ENCODE assay signal across 11 mouse cellular contexts in genomic region chr15:103005308-103005707, GRCm38 (mm10). TPM values are rescaled to one million over a fixed set of nuclear protein-coding genes. Genes with fewer than 3 reads are reported as not detected.
DNase-seq lines count a peak whose midpoint lies in the region; ATAC-seq and TF ChIP-seq lines count a peak whose summit lies in the region.
"Had no signal": no experiment of that assay in that cellular context is flagged by ENCODE, and none has a peak within 500 bp of the region (broad histone marks: within the 10 kb centered on the region; RNA-seq: fewer than 3 reads in every experiment).

No protein-coding gene starts in this region.

- no peaks in the 10 kb centered on the region for H3K27me3 ChIP-seq in G1E (ENCODE audit: insufficient read depth, low read length)
- peaks cover 98% of the 10 kb centered on the region for H3K27me3 ChIP-seq in intestine, embryonic 14.5 days (replicated peaks; ENCODE audit: control insufficient read depth, insufficient read depth, low read length)
- H3K27me3 ChIP-seq in cerebellum, adult 2 months (ENCODE audit: control insufficient read depth, insufficient read depth, low read length): peaks cover 6% of the 10 kb centered on the region; the same call in 1 of the 2 replicates

- peak; percentile 64 for DNase-seq in gastrocnemius, adult 18-20 months (ENCODE audit: low spot score)
- no peak for DNase-seq in gastrocnemius, postnatal 4 days (ENCODE audit: low spot score in 2 of 2)
- DNase-seq in G1E (ENCODE audit: low spot score): no peak
- no peak for DNase-seq in intestine, embryonic 14.5 days (ENCODE audit: low spot score)
- peak; percentile 77 for DNase-seq in neural tube, embryonic 10.5 days (ENCODE audit: extremely low spot score, low spot score)
- no peak for DNase-seq in T-cell, adult 2 months (ENCODE audit: low spot score)
- no peak for DNase-seq in layer of hippocampus, postnatal 36 days
- DNase-seq in cerebellum, adult 2 months: no peak

- no peaks in the 10 kb centered on the region for H3K9me3 ChIP-seq in G1E (replicated peaks)
- no peaks in the 10 kb centered on the region for H3K9me3 ChIP-seq in intestine, embryonic 14.5 days (ENCODE audit: control insufficient read depth, low read length)
- H3K9me3 ChIP-seq: liver, embryonic 15.5 days had no signal

- peaks cover 25% of the 10 kb centered on the region for H3K36me3 ChIP-seq in G1E (replicated peaks)
- H3K36me3 ChIP-seq in intestine, embryonic 14.5 days (ENCODE audit: control insufficient read depth, insufficient read depth, low read length): no peaks in the 10 kb centered on the region
- H3K36me3 ChIP-seq: liver, embryonic 15.5 days had no signal

- H3K9ac ChIP-seq in intestine, embryonic 14.5 days (ENCODE audit: low read length): peak overlapping the region; percentile 51
- H3K9ac ChIP-seq: liver, embryonic 15.5 days had no signal

- no peak for TF ChIP-seq POLR2A in cerebellum, adult 2 months (IDR thresholded peaks at IDR 0.05; ENCODE audit: borderline replicate concordance, insufficient read depth, low read length)

- under 1% methylated on average over 17 of the region's 17 CpGs for WGBS in intestine, embryonic 14.5 days
- 3% methylated on average over 17 of the region's 17 CpGs for WGBS in cerebellum, adult 2 months

- ATAC-seq in G1E (ENCODE audit: extremely low read depth, insufficient number of reproducible peaks, low FRiP score, poor library complexity, severe bottlenecking): no peak
- no peak for ATAC-seq in intestine, embryonic 14.5 days (replicated peaks; ENCODE audit: low FRiP score, low TSS enrichment, low read depth)

- H3K4me2 ChIP-seq in intestine, embryonic 14.5 days (ENCODE audit: low read length): peak overlapping the region; percentile 46
- H3K4me2 ChIP-seq: liver, embryonic 15.5 days had no signal

- peaks cover 95% of the 10 kb centered on the region for H3K4me1 ChIP-seq in G1E (ENCODE audit: insufficient read depth, low read depth, low read length)
- peaks cover 28% of the 10 kb centered on the region for H3K4me1 ChIP-seq in intestine, embryonic 14.5 days (replicated peaks; ENCODE audit: control insufficient read depth, insufficient read depth, low read length)
- H3K4me1 ChIP-seq in cerebellum, adult 2 months (ENCODE audit: control insufficient read depth, insufficient read depth, low read length): no peaks in the 10 kb centered on the region
- H3K4me1 ChIP-seq: liver, embryonic 15.5 days had no signal

- no peak for TF ChIP-seq CTCF in G1E (IDR thresholded peaks at IDR 0.05; ENCODE audit: low read depth, low read length)
- no peak for TF ChIP-seq CTCF in cerebellum, adult 2 months (IDR thresholded peaks at IDR 0.05; ENCODE audit: borderline replicate concordance, insufficient read depth, low read depth, low read length)

- H3K4me3 ChIP-seq in G1E (ENCODE audit: low read depth, low read length): peak overlapping the region; percentile 51; the same call in 1 of the 2 replicates
- peak overlapping the region; percentile 1; the same call in 1 of the 2 replicates for H3K4me3 ChIP-seq in intestine, embryonic 14.5 days (ENCODE audit: low read depth, low read length)
- H3K4me3 ChIP-seq in cerebellum, adult 2 months (replicated peaks; ENCODE audit: insufficient read depth, low read depth, low read length): no peak overlapping the region
- H3K4me3 ChIP-seq: liver, embryonic 15.5 days had no signal

- peak overlapping the region; percentile 70 for H3K27ac ChIP-seq in intestine, embryonic 14.5 days (ENCODE audit: low read depth)
- no peak overlapping the region for H3K27ac ChIP-seq in cerebellum, adult 2 months (ENCODE audit: insufficient read depth, low read length)
- H3K27ac ChIP-seq: liver, embryonic 15.5 days had no signal

RNA-seq across cellular contexts. Expression of gene Hoxc6, which starts 7.3 kb away (rescaled TPM):
- total RNA-seq in gastrocnemius, adult 18-20 months (2021): 1 to 10 TPM; 5.3 to 5.8 TPM
- 10 to 100 TPM; 12.7 to 12.8 TPM for total RNA-seq in gastrocnemius, postnatal 4 days (2021)
- total RNA-seq in G1E (2014; fragmentation: Nextera tagmentation) (16.3 and 37.1 TPM in 2 replicates), G1E (2017) (8.6 and 12.0 TPM in 2 replicates)
- polyA plus RNA-seq in G1E (2012): 27.1 and 28.6 TPM in 2 replicates
- polyA plus RNA-seq in intestine, embryonic 14.5 days (2014; fragmentation: Nextera tagmentation; extraction: Ambion mirVana): 6.1 and 9.6 TPM in 2 replicates
- not detected for total RNA-seq in layer of hippocampus, postnatal 36 days (2021)
- 0.16 and 0.25 TPM in 2 replicates for polyA plus RNA-seq in cerebellum, adult 2 months (2012; rRNA removed)
- total RNA-seq: heart, postnatal 25 days; layer of hippocampus, adult 18-20 months had no signal

RNA-seq across cellular contexts. Expression of gene Hoxc4, which starts 13.4 kb away (rescaled TPM):
- total RNA-seq in gastrocnemius, adult 18-20 months (2021): 1 to 10 TPM; 3.8 to 5.3 TPM
- 1 to 10 TPM; 6.9 to 8.2 TPM for total RNA-seq in gastrocnemius, postnatal 4 days (2021)
- total RNA-seq in G1E (2014; fragmentation: Nextera tagmentation) (29.3 and 33.9 TPM in 2 replicates), G1E (2017) (11.0 and 12.2 TPM in 2 replicates)
- 60.1 and 65.8 TPM in 2 replicates for polyA plus RNA-seq in G1E (2012)
- 14.6 and 15.6 TPM in 2 replicates for polyA plus RNA-seq in intestine, embryonic 14.5 days (2014; fragmentation: Nextera tagmentation; extraction: Ambion mirVana)
- total RNA-seq in layer of hippocampus, postnatal 36 days (2021): not detected
- 3.9 and 4.5 TPM in 2 replicates for polyA plus RNA-seq in cerebellum, adult 2 months (2012; rRNA removed)
- total RNA-seq: heart, postnatal 25 days; layer of hippocampus, adult 18-20 months had no signal

RNA-seq across cellular contexts. Expression of gene Hoxc8, which starts 14.9 kb away (rescaled TPM):
- total RNA-seq in gastrocnemius, adult 18-20 months (2021): 1 to 10 TPM; 1.3 to 1.9 TPM
- 1 to 10 TPM; 3.2 to 3.3 TPM for total RNA-seq in gastrocnemius, postnatal 4 days (2021)
- 21.1 and 26.6 TPM in 2 replicates for total RNA-seq in G1E (2014; fragmentation: Nextera tagmentation)
- 2.0 and 2.7 TPM in 2 replicates for total RNA-seq in G1E (2017)
- 10.1 and 12.2 TPM in 2 replicates for polyA plus RNA-seq in G1E (2012)
- 9.5 and 11.9 TPM in 2 replicates for polyA plus RNA-seq in intestine, embryonic 14.5 days (2014; fragmentation: Nextera tagmentation; extraction: Ambion mirVana)
- not detected for total RNA-seq in layer of hippocampus, postnatal 36 days (2021)
- not detected in 2 replicates for polyA plus RNA-seq in cerebellum, adult 2 months (2012; rRNA removed)
- total RNA-seq: heart, postnatal 25 days; layer of hippocampus, adult 18-20 months had no signal

RNA-seq across cellular contexts. Expression of gene Hoxc9, which starts 29.1 kb away (rescaled TPM):
- total RNA-seq in gastrocnemius, adult 18-20 months (2021): 1 to 10 TPM; 6.8 to 7.4 TPM
- total RNA-seq in gastrocnemius, postnatal 4 days (2021): 1 to 10 TPM; 8.4 to 8.6 TPM
- total RNA-seq in G1E (2014; fragmentation: Nextera tagmentation): 5.0 and 7.9 TPM in 2 replicates
- total RNA-seq in G1E (2017): 3.3 and 3.9 TPM in 2 replicates
- 9.8 and 12.0 TPM in 2 replicates for polyA plus RNA-seq in G1E (2012)
- 1.7 and 1.9 TPM in 2 replicates for polyA plus RNA-seq in intestine, embryonic 14.5 days (2014; fragmentation: Nextera tagmentation; extraction: Ambion mirVana)
- total RNA-seq in layer of hippocampus, postnatal 36 days (2021): not detected
- not detected in 2 replicates for polyA plus RNA-seq in cerebellum, adult 2 months (2012; rRNA removed)
- total RNA-seq: heart, postnatal 25 days; layer of hippocampus, adult 18-20 months had no signal
- polyA plus RNA-seq: liver, embryonic 15.5 days had no signal

RNA-seq across cellular contexts. Expression of gene Hoxc5, which starts 38.1 kb away (rescaled TPM):
- total RNA-seq in gastrocnemius, adult 18-20 months (2021): 1 to 10 TPM; 1.5 to 2.1 TPM
- 1 to 10 TPM; 4.1 to 5.0 TPM for total RNA-seq in gastrocnemius, postnatal 4 days (2021)
- 9.9 and 19.8 TPM in 2 replicates for total RNA-seq in G1E (2014; fragmentation: Nextera tagmentation)
- 7.6 and 9.1 TPM in 2 replicates for total RNA-seq in G1E (2017)
- 11.4 and 12.4 TPM in 2 replicates for polyA plus RNA-seq in G1E (2012)
- polyA plus RNA-seq in intestine, embryonic 14.5 days (2014; fragmentation: Nextera tagmentation; extraction: Ambion mirVana): 12.2 and 14.1 TPM in 2 replicates
- not detected for total RNA-seq in layer of hippocampus, postnatal 36 days (2021)
- 1.5 and 2.2 TPM in 2 replicates for polyA plus RNA-seq in cerebellum, adult 2 months (2012; rRNA removed)
- total RNA-seq: heart, postnatal 25 days; layer of hippocampus, adult 18-20 months had no signal

Comparison
In these comparisons a context has a peak if more than half of its experiments do, and no peak if none do; other contexts are left out.
1. DNase-seq: peak in gastrocnemius, adult 18-20 months (single experiment) and neural tube, embryonic 10.5 days (single experiment); none in gastrocnemius, postnatal 4 days (0 of 2), G1E (single experiment), intestine, embryonic 14.5 days (single experiment), T-cell, adult 2 months (single experiment), layer of hippocampus, postnatal 36 days (0 of 2) and cerebellum, adult 2 months (0 of 2).
2. RNA of gene Hoxc6, which starts 7.3 kb away (total RNA-seq): 8.6 to 37.1 TPM in G1E, 12.7 to 12.8 TPM in gastrocnemius, postnatal 4 days and 5.3 to 5.8 TPM in gastrocnemius, adult 18-20 months; not detected in layer of hippocampus, postnatal 36 days; every median in the first group is over 4 times any median in the second.
3. RNA of gene Hoxc4, which starts 13.4 kb away (total RNA-seq): 11.0 to 33.9 TPM in G1E, 6.9 to 8.2 TPM in gastrocnemius, postnatal 4 days and 3.8 to 5.3 TPM in gastrocnemius, adult 18-20 months; not detected in layer of hippocampus, postnatal 36 days; every median in the first group is over 4 times any median in the second.